Mouse (Mus musculus) C2C12 (cell line): ENCODE results near the gene Sgta.

Experiments used
- CEBPB ChIP-seq: IDR thresholded peaks from one replicate; pipeline ENCODE4 v1.6.1; 2011; ENCODE audit warnings: low read depth, mild to moderate bottlenecking, control low read depth, moderate library complexity
- CTCF ChIP-seq: IDR thresholded peaks from one replicate; pipeline ENCODE4 v1.5.1; 2011; ENCODE audit not compliant: control insufficient read depth, insufficient read depth, insufficient read length
- FOSL1 ChIP-seq: IDR thresholded peaks from one replicate; pipeline ENCODE4 v1.8.0; 2011; ENCODE audit warnings: mild to moderate bottlenecking, low read length; ENCODE audit not compliant: poor library complexity, insufficient read depth, severe bottlenecking
- MAX ChIP-seq: IDR thresholded peaks from one replicate; pipeline ENCODE4 v1.6.1; 2011; ENCODE audit warnings: mild to moderate bottlenecking, control low read depth
- MYOD1 ChIP-seq: IDR thresholded peaks from one replicate; pipeline ENCODE4 v1.6.1; 2011; ENCODE audit warnings: low read depth; ENCODE audit not compliant: control insufficient read depth, insufficient read length
- MYOG ChIP-seq: IDR thresholded peaks from one replicate; pipeline ENCODE4 v1.6.1; 2011; ENCODE audit not compliant: control insufficient read depth, insufficient read length; ENCODE audit errors: extremely low read depth
- USF1 ChIP-seq: IDR thresholded peaks from one replicate; pipeline ENCODE4 v1.6.1; 2011; ENCODE audit warnings: low read depth, mild to moderate bottlenecking, control low read depth, moderate library complexity

DNA sequence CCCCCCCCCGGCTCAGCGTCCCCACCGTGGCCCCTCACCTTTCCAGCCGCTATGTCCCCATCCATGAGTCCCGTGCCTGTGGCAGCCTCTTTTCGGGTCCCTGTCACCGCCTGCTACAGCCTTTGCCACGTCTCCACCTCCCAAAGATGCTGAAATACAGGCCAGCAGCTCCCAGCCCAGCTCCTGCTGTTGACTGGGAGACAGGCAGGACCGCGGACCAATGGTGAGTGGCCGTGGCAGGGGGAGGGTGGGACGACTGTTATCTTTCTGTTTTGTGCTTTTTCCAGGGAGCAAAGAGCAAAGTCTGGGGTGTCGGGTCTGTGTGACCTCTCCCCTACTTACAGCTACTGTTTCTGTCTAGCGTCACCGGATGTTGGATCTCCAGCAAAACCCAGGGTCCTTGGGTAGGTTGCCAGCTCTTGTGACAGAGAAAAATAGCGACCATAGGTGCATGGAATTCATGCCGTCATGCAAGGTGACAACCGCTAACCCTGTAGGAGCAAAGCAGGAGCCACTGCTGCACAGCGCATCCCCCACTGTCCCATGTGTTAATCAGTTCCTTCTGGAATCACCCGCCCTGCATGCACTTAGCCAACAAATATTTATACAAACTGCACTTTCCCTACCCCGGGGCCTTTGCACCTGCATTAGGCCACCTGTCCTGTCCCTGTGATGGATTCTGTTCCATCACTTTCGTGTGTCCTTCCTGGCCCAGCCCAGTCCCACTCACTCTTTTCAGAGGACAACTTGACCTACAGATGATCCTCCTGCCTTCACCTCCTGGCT lies 32.7 kb upstream of the Sgta start:
- no peak for TF ChIP-seq CTCF
- no peak for TF ChIP-seq MAX
- no peak for TF ChIP-seq MYOG
- TF ChIP-seq CEBPB = no peak
- no peak for TF ChIP-seq USF1
- no peak for TF ChIP-seq FOSL1
- TF ChIP-seq MYOD1 = no peak
